In the genomic region with DNA sequence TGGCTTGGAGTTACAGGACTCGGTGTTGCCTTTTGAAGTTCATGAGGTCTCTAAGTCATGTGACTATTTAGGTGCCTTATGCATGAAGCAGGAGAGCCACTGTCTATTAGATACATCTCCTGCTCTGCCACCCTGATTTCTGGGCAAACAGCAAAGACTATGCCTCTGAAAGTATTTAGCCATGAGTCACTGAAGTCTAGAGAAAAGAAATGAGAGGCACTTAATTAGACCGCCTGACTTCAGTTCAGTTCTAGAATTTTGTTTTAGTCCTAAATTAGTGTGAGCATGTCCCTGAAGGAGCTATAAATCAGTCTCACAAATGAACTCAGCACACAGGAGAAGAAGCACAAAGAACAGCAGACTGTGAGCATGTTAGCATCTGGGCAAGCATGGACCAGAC, we compare ENCODE assay signal across 29 mouse cellular contexts.
DNase-seq lines count a peak whose midpoint lies in the region; ATAC-seq and TF ChIP-seq lines count a peak whose summit lies in the region.
"Had no signal": no experiment of that assay in that cellular context is flagged by ENCODE, and none has a peak within 500 bp of the region (broad histone marks: within the 10 kb centered on the region; RNA-seq: fewer than 3 reads in every experiment).

No protein-coding gene starts in this region.

- H3K9me3 ChIP-seq in heart, embryonic 15.5 days (replicated peaks) = no peaks in the 10 kb centered on the region
- H3K9me3 ChIP-seq: embryonic facial prominence, embryonic 13.5 days; hindbrain, embryonic 12.5 days; kidney, embryonic 15.5 days; liver, embryonic 12.5 days; midbrain, embryonic 12.5 days; neural tube, embryonic 13.5 days had no signal

- H3K4me1 ChIP-seq in heart, embryonic 15.5 days (replicated peaks) = 0 out of 2 replicates have a peak, but pooled peaks cover 11% of the 10 kb centered on the region
- H3K4me1 ChIP-seq in heart, adult 2 months (ENCODE audit: control insufficient read depth, insufficient read depth, low read length) = peaks cover 2% of the 10 kb centered on the region; the same call in 1 of the 2 replicates
- H3K4me1 ChIP-seq: embryonic facial prominence, embryonic 13.5 days; hindbrain, embryonic 12.5 days; kidney, embryonic 15.5 days; liver, embryonic 12.5 days; midbrain, embryonic 12.5 days; neural tube, embryonic 13.5 days had no signal

- no peak overlapping the region for H3K9ac ChIP-seq in heart, embryonic 15.5 days
- no peak overlapping the region for H3K9ac ChIP-seq in heart, adult 2 months (ENCODE audit: low read depth, low read length)
- H3K9ac ChIP-seq: embryonic facial prominence, embryonic 13.5 days; hindbrain, embryonic 12.5 days; kidney, embryonic 15.5 days; liver, embryonic 12.5 days; liver, postnatal 0 days; midbrain, embryonic 12.5 days; neural tube, embryonic 13.5 days had no signal

- H3K27me3 ChIP-seq in heart, embryonic 15.5 days = no peaks in the 10 kb centered on the region
- no peaks in the 10 kb centered on the region for H3K27me3 ChIP-seq in heart, adult 2 months (ENCODE audit: control insufficient read depth, insufficient read depth, low read length)
- H3K27me3 ChIP-seq: embryonic facial prominence, embryonic 13.5 days; hindbrain, embryonic 12.5 days; kidney, embryonic 15.5 days; liver, embryonic 12.5 days; midbrain, embryonic 12.5 days; neural tube, embryonic 13.5 days had no signal

- DNase-seq in adrenal gland, adult 2 months = peak; percentile 36
- DNase-seq in adrenal gland, adult 8-10 months = no peak
- no peak for DNase-seq in heart, adult 2 months
- no peak for DNase-seq in layer of hippocampus, adult 2 months (ENCODE audit: low spot score in 2 of 2)
- no peak for DNase-seq in layer of hippocampus, adult 11-12 months (ENCODE audit: low spot score)
- no peak for DNase-seq in thymus, postnatal 36 days
- no peak for DNase-seq in spleen, postnatal 36 days (ENCODE audit: low spot score in 2 of 2)
- DNase-seq: adrenal gland, postnatal 25 days; cerebellum, adult 18-20 months; cerebellum, postnatal 10 days; gastrocnemius, postnatal 14 days; kidney, adult 11 months; kidney, postnatal 36 days; layer of hippocampus, postnatal 36 days; left cerebral cortex, postnatal 4 days; liver, postnatal 0 days; lung, postnatal 36 days; right cerebral cortex, postnatal 4 days; thymus, adult 2 months had no signal

- TF ChIP-seq POLR2A in heart, adult 2 months (IDR thresholded peaks at IDR 0.05; ENCODE audit: insufficient read depth, low read depth, low read length) = no peak

- no peak for TF ChIP-seq EP300 in heart, adult 2 months (IDR thresholded peaks at IDR 0.05; ENCODE audit: insufficient read depth, low read depth, low read length)

- intact Hi-C loops in heart, adult 2 months (cut with DNase I) = no loop called here

- H3K36me3 ChIP-seq in heart, embryonic 15.5 days = no peaks in the 10 kb centered on the region
- H3K36me3 ChIP-seq in heart, adult 2 months (ENCODE audit: control insufficient read depth, insufficient read depth, low read length) = no peaks in the 10 kb centered on the region
- H3K36me3 ChIP-seq: embryonic facial prominence, embryonic 13.5 days; hindbrain, embryonic 12.5 days; kidney, embryonic 15.5 days; liver, embryonic 12.5 days; midbrain, embryonic 12.5 days; neural tube, embryonic 13.5 days had no signal

- no peak overlapping the region for H3K4me2 ChIP-seq in heart, embryonic 15.5 days
- H3K4me2 ChIP-seq: embryonic facial prominence, embryonic 13.5 days; hindbrain, embryonic 12.5 days; kidney, embryonic 15.5 days; liver, embryonic 12.5 days; midbrain, embryonic 12.5 days; neural tube, embryonic 13.5 days had no signal

- peak overlapping the region; percentile 81; the same call in 1 of the 2 replicates for H3K27ac ChIP-seq in heart, embryonic 15.5 days
- H3K27ac ChIP-seq in heart, adult 2 months = no peak overlapping the region
- H3K27ac ChIP-seq in layer of hippocampus, adult 2 months = peak overlapping the region; percentile 70
- H3K27ac ChIP-seq: embryonic facial prominence, embryonic 13.5 days; hindbrain, embryonic 12.5 days; hindbrain, postnatal 0 days; kidney, embryonic 15.5 days; liver, embryonic 12.5 days; midbrain, embryonic 12.5 days; neural tube, embryonic 13.5 days had no signal

- H3K79me2 ChIP-seq in heart, adult 2 months (replicated peaks; ENCODE audit: control insufficient read depth, insufficient read depth, low read length) = no peaks in the 10 kb centered on the region

- WGBS in heart, embryonic 15.5 days = 78% methylated on average over 2 of the region's 2 CpGs
- WGBS in heart, adult 2 months = 88% methylated on average over 2 of the region's 2 CpGs

- no peak for TF ChIP-seq CTCF in heart, adult 2 months (IDR thresholded peaks at IDR 0.05)
- TF ChIP-seq CTCF in layer of hippocampus, adult 2 months (conservative IDR thresholded peaks at IDR 0.05) = no peak

- ATAC-seq in heart, embryonic 15.5 days (replicated peaks; ENCODE audit: insufficient number of reproducible peaks, insufficient read depth, low FRiP score, low read depth) = no peak
- ATAC-seq: forebrain, embryonic 16.5 days; hindbrain, postnatal 0 days; liver, embryonic 12.5 days; liver, postnatal 0 days had no signal

- H3K4me3 ChIP-seq in heart, embryonic 15.5 days = no peak overlapping the region
- no peak overlapping the region for H3K4me3 ChIP-seq in heart, adult 2 months
- no peak overlapping the region for H3K4me3 ChIP-seq in layer of hippocampus, adult 2 months
- H3K4me3 ChIP-seq: embryonic facial prominence, embryonic 13.5 days; erythroblast, embryonic 14.5 days; hindbrain, embryonic 12.5 days; kidney, embryonic 15.5 days; liver, embryonic 12.5 days; midbrain, embryonic 12.5 days; neural tube, embryonic 13.5 days had no signal
